ENCODE assay signal across 16 mouse cellular contexts in genomic region chr6:118817928-118818503, GRCm38 (mm10).
A peak's percentile ranks its signal among the peaks of the same experiment; 100 is the strongest.
DNase-seq lines count a peak whose midpoint lies in the region; ATAC-seq and TF ChIP-seq lines count a peak whose summit lies in the region.
"Had no signal": no experiment of that assay in that cellular context is flagged by ENCODE, and none has a peak within 500 bp of the region (broad histone marks: within the 10 kb centered on the region; RNA-seq: fewer than 3 reads in every experiment).

No protein-coding gene starts in this region.

- H3K9ac ChIP-seq in forebrain, embryonic 16.5 days (replicated peaks; ENCODE audit: low read depth, low read length) = no peak overlapping the region
- H3K9ac ChIP-seq in forebrain, embryonic 14.5 days (ENCODE audit: low read length) = no peak overlapping the region
- H3K9ac ChIP-seq in kidney, embryonic 16.5 days (replicated peaks; ENCODE audit: low read length) = no peak overlapping the region
- no peak overlapping the region for H3K9ac ChIP-seq in lung, postnatal 0 days (replicated peaks; ENCODE audit: low read depth)
- no peak overlapping the region for H3K9ac ChIP-seq in heart, adult 2 months (ENCODE audit: low read depth, low read length)
- H3K9ac ChIP-seq: forebrain, embryonic 13.5 days; heart, embryonic 12.5 days had no signal

- TF ChIP-seq EP300 in lung, postnatal 0 days (IDR thresholded peaks at IDR 0.05) = peak; percentile 61
- no peak for TF ChIP-seq EP300 in heart, adult 2 months (IDR thresholded peaks at IDR 0.05; ENCODE audit: insufficient read depth, low read depth, low read length)

- no peak for TF ChIP-seq CTCF in lung, postnatal 0 days (IDR thresholded peaks at IDR 0.05)
- no peak for TF ChIP-seq CTCF in heart, adult 2 months (IDR thresholded peaks at IDR 0.05)

- intact Hi-C loops in heart, adult 2 months (cut with DNase I) = no loop called here

- H3K4me2 ChIP-seq in forebrain, embryonic 16.5 days (ENCODE audit: low read length) = no peak overlapping the region
- no peak overlapping the region for H3K4me2 ChIP-seq in forebrain, embryonic 14.5 days (ENCODE audit: low read length)
- H3K4me2 ChIP-seq in kidney, embryonic 16.5 days (replicated peaks; ENCODE audit: low read depth, low read length) = no peak overlapping the region
- no peak overlapping the region for H3K4me2 ChIP-seq in lung, postnatal 0 days (replicated peaks; ENCODE audit: low read depth, low read length)
- H3K4me2 ChIP-seq: forebrain, embryonic 13.5 days; heart, embryonic 12.5 days had no signal

- H3K79me2 ChIP-seq in heart, adult 2 months (replicated peaks; ENCODE audit: control insufficient read depth, insufficient read depth, low read length) = no peaks in the 10 kb centered on the region

- no peak for DNase-seq in forebrain, embryonic 14.5 days (ENCODE audit: low spot score)
- peak; percentile 44 for DNase-seq in adrenal gland, adult 8-10 months
- DNase-seq in lung, postnatal 0 days (ENCODE audit: low spot score) = peak; percentile 74
- DNase-seq in yolk sac, embryonic 10.5 days (ENCODE audit: low spot score) = no peak
- DNase-seq in heart, adult 2 months = no peak
- DNase-seq in spleen, postnatal 10 days (ENCODE audit: low spot score in 2 of 2) = no peak
- DNase-seq: cerebellum, adult 11 months; cerebellum, postnatal 36 days; right cerebral cortex, postnatal 25 days; thymus, postnatal 4 days had no signal

- no peak for TF ChIP-seq POLR2A in heart, adult 2 months (IDR thresholded peaks at IDR 0.05; ENCODE audit: insufficient read depth, low read depth, low read length)

- no peak overlapping the region for H3K4me3 ChIP-seq in forebrain, embryonic 16.5 days (replicated peaks; ENCODE audit: low read length)
- no peak overlapping the region for H3K4me3 ChIP-seq in forebrain, embryonic 14.5 days (ENCODE audit: low read depth, low read length)
- no peak overlapping the region for H3K4me3 ChIP-seq in kidney, embryonic 16.5 days (ENCODE audit: low read length)
- no peak overlapping the region for H3K4me3 ChIP-seq in lung, postnatal 0 days (ENCODE audit: low read depth, low read length)
- H3K4me3 ChIP-seq in heart, adult 2 months = no peak overlapping the region
- H3K4me3 ChIP-seq: forebrain, embryonic 13.5 days; heart, embryonic 12.5 days had no signal

- no peaks in the 10 kb centered on the region for H3K9me3 ChIP-seq in forebrain, embryonic 16.5 days (ENCODE audit: control insufficient read depth, low read length)
- no peaks in the 10 kb centered on the region for H3K9me3 ChIP-seq in forebrain, embryonic 14.5 days (replicated peaks; ENCODE audit: control insufficient read depth, low read length)
- H3K9me3 ChIP-seq in kidney, embryonic 16.5 days (ENCODE audit: low read length) = no peaks in the 10 kb centered on the region
- no peaks in the 10 kb centered on the region for H3K9me3 ChIP-seq in lung, postnatal 0 days (ENCODE audit: low read length)
- H3K9me3 ChIP-seq: forebrain, embryonic 13.5 days; heart, embryonic 12.5 days had no signal

- H3K27me3 ChIP-seq in forebrain, embryonic 16.5 days (replicated peaks; ENCODE audit: control insufficient read depth, insufficient read depth, low read length) = no peaks in the 10 kb centered on the region
- H3K27me3 ChIP-seq in forebrain, embryonic 14.5 days (replicated peaks; ENCODE audit: control insufficient read depth, insufficient read depth, low read length) = no peaks in the 10 kb centered on the region
- H3K27me3 ChIP-seq in kidney, embryonic 16.5 days (ENCODE audit: insufficient read depth, low read length) = no peaks in the 10 kb centered on the region
- H3K27me3 ChIP-seq in lung, postnatal 0 days (replicated peaks; ENCODE audit: insufficient read depth, low read length) = no peaks in the 10 kb centered on the region
- no peaks in the 10 kb centered on the region for H3K27me3 ChIP-seq in heart, adult 2 months (ENCODE audit: control insufficient read depth, insufficient read depth, low read length)
- H3K27me3 ChIP-seq: forebrain, embryonic 13.5 days; heart, embryonic 12.5 days had no signal

- peak; percentile 39; the same call in 1 of the 2 replicates for ATAC-seq in forebrain, embryonic 16.5 days
- ATAC-seq in forebrain, embryonic 14.5 days = no peak
- ATAC-seq in kidney, embryonic 16.5 days (ENCODE audit: low FRiP score, low TSS enrichment) = peak; percentile 46; the same call in 1 of the 2 replicates
- ATAC-seq in lung, postnatal 0 days = peak; percentile 85
- ATAC-seq: forebrain, embryonic 13.5 days; hindbrain, embryonic 16.5 days; intestine, postnatal 0 days had no signal

- no peak overlapping the region for H3K27ac ChIP-seq in forebrain, embryonic 16.5 days (ENCODE audit: low read length)
- no peak overlapping the region for H3K27ac ChIP-seq in forebrain, embryonic 14.5 days (ENCODE audit: low read depth, low read length)
- H3K27ac ChIP-seq in kidney, embryonic 16.5 days (ENCODE audit: low read length) = no peak overlapping the region
- 0 out of 2 replicates have a peak overlapping the region, but pooled peaks have one; percentile 26 for H3K27ac ChIP-seq in lung, postnatal 0 days (ENCODE audit: low read length)
- H3K27ac ChIP-seq in heart, adult 2 months = no peak overlapping the region
- H3K27ac ChIP-seq: forebrain, embryonic 13.5 days had no signal

- WGBS in forebrain, embryonic 16.5 days = 78% methylated on average over 5 of the region's 5 CpGs
- WGBS in forebrain, embryonic 14.5 days = 83% methylated on average over 5 of the region's 5 CpGs
- 52% methylated on average over 5 of the region's 5 CpGs for WGBS in kidney, embryonic 16.5 days
- 50% methylated on average over 5 of the region's 5 CpGs for WGBS in lung, postnatal 0 days
- WGBS in heart, adult 2 months = 28% methylated on average over 5 of the region's 5 CpGs

- H3K4me1 ChIP-seq in forebrain, embryonic 16.5 days (replicated peaks; ENCODE audit: control insufficient read depth, insufficient read depth, low read length) = peaks cover 6% of the 10 kb centered on the region; the same call in 1 of the 2 replicates
- no peaks in the 10 kb centered on the region for H3K4me1 ChIP-seq in forebrain, embryonic 14.5 days (ENCODE audit: control insufficient read depth, insufficient read depth, low read length)
- H3K4me1 ChIP-seq in kidney, embryonic 16.5 days (ENCODE audit: insufficient read depth, low read length) = no peaks in the 10 kb centered on the region
- H3K4me1 ChIP-seq in lung, postnatal 0 days (ENCODE audit: insufficient read depth, low read depth, low read length) = peaks cover 5% of the 10 kb centered on the region; the same call in 1 of the 2 replicates
- H3K4me1 ChIP-seq in heart, adult 2 months (ENCODE audit: control insufficient read depth, insufficient read depth, low read length) = peaks cover 18% of the 10 kb centered on the region
- H3K4me1 ChIP-seq: forebrain, embryonic 13.5 days had no signal

- no peaks in the 10 kb centered on the region for H3K36me3 ChIP-seq in forebrain, embryonic 16.5 days (ENCODE audit: control insufficient read depth, insufficient read depth)
- no peaks in the 10 kb centered on the region for H3K36me3 ChIP-seq in forebrain, embryonic 14.5 days (ENCODE audit: control insufficient read depth, insufficient read depth, low read length)
- H3K36me3 ChIP-seq in kidney, embryonic 16.5 days (ENCODE audit: insufficient read depth, low read length) = no peaks in the 10 kb centered on the region
- no peaks in the 10 kb centered on the region for H3K36me3 ChIP-seq in lung, postnatal 0 days (ENCODE audit: insufficient read depth, low read length)
- H3K36me3 ChIP-seq in heart, adult 2 months (ENCODE audit: control insufficient read depth, insufficient read depth, low read length) = no peaks in the 10 kb centered on the region
- H3K36me3 ChIP-seq: heart, embryonic 12.5 days had no signal

Comparison
In these comparisons a context has a peak if more than half of its experiments do, and no peak if none do; other contexts are left out.
1. DNase-seq: peak in adrenal gland, adult 8-10 months (single experiment) and lung, postnatal 0 days (single experiment); none in forebrain, embryonic 14.5 days (single experiment), yolk sac, embryonic 10.5 days (single experiment), heart, adult 2 months (0 of 2) and spleen, postnatal 10 days (0 of 2).